Mouse (Mus musculus): ENCODE measurements around the gene Dhx29. TPM values are rescaled to one million over a fixed set of nuclear protein-coding genes. Genes with fewer than 3 reads are reported as not detected.

Dhx29 gene
- polyA plus RNA-seq, 1 experiment from 2014 or later, result 32.1 TPM

DNA sequence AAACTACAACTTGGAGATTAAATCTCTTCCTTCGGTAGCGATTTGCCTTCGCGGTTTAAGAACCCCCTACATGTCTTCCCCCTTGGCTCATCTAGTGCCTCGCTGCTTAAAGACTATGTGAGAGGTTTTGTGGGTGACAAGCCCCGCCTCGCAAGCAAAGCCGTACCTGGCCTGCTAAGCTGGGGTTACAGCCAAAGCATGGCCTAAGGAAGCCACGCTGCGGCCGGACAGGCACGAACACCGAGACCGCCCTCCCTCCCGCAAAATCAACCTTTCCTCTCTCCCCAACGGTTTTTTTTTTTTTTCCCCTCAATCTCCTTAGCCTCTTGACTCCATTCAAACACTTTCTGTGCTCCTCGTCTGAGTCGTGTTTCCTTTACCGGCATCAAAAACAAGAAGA is 458 bp upstream of the Dhx29 start:
- Histone ChIP-seq H3K9me3 (ENCODE audit: control insufficient read depth, low read length) (no peaks in the 10 kb centered on the region), H3K27me3 (ENCODE audit: control insufficient read depth, insufficient read depth, low read length) (no peaks in the 10 kb centered on the region), H3K36me3 (ENCODE audit: control insufficient read depth, insufficient read depth, low read length) (no peaks in the 10 kb centered on the region; the same call in 1 of the 2 replicates), H3K4me1 (ENCODE audit: control insufficient read depth, insufficient read depth, low read length) (peaks cover 16% of the 10 kb centered on the region), H3K27ac (ENCODE audit: low read depth, low read length) (peak overlapping the region; percentile 84), H3K4me3 (ENCODE audit: low read depth, low read length) (peak overlapping the region; percentile 79), H3K9ac (ENCODE audit: low read length) (peak overlapping the region; percentile 74), H3K4me2 (peak overlapping the region; percentile 60)
- under 1% methylated on average over 19 of the region's 19 CpGs for WGBS
- DNase-seq (ENCODE audit: low spot score, missing footprints) (no peak), ATAC-seq (ENCODE audit: low FRiP score) (peak; percentile 14; the same call in 1 of the 2 replicates)

DNA sequence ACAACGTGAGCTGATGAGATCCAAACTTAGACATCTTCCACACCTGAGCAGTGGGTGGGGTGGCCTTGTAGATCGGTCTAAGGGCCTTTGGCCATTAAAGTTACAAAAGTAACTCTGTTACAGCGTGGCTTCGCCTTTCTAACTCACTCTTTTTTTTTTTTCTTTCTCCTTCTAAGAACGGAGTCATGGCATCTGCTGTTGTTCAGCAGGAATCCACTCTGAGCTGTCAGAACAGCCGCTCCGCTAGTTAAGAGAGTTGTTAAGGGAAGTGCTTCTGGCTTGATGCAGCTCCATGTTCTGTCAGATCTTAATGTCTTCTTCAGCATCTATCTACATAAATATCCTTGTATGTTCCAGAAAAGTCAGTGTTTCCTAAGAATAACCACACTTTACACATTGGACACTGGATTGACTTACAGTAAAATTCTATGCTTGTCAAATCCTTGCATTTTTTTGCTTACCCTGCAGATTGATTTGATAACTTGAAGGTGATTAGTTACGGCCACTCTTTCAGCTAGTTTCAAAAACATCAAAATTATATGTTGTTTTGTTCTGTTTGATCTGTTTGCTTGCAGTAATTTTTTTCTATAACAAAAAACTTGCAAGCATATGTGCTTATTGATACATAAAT is 899 bp downstream of the Dhx29 start:
- no peak for DNase-seq (ENCODE audit: low spot score, missing footprints)
- Histone ChIP-seq H3K4me1 (ENCODE audit: control insufficient read depth, insufficient read depth, low read length) (peaks cover 16% of the 10 kb centered on the region), H3K9ac (ENCODE audit: low read length) (peak overlapping the region; percentile 74), H3K9me3 (ENCODE audit: control insufficient read depth, low read length) (no peaks in the 10 kb centered on the region), H3K27me3 (ENCODE audit: control insufficient read depth, insufficient read depth, low read length) (no peaks in the 10 kb centered on the region), H3K4me3 (ENCODE audit: low read depth, low read length) (peak overlapping the region; percentile 79), H3K36me3 (ENCODE audit: control insufficient read depth, insufficient read depth, low read length) (peaks cover 8% of the 10 kb centered on the region), H3K4me2 (peak overlapping the region; percentile 54), H3K27ac (ENCODE audit: low read depth, low read length) (peak overlapping the region; percentile 84; the same call in 1 of the 2 replicates)
- WGBS, result 8% methylated on average over 8 of the region's 8 CpGs
- ATAC-seq (ENCODE audit: low FRiP score), result no peak

GRCm38 (mm10) chr13:112938130-112938529 is 10.9 kb downstream of the Dhx29 start:
- Histone ChIP-seq H3K36me3 (ENCODE audit: control insufficient read depth, insufficient read depth, low read length) (peaks cover 4% of the 10 kb centered on the region), H3K4me3 (ENCODE audit: low read depth, low read length) (no peak overlapping the region), H3K27ac (ENCODE audit: low read depth, low read length) (no peak overlapping the region), H3K9ac (ENCODE audit: low read length) (no peak overlapping the region), H3K4me2 (no peak overlapping the region), H3K9me3 (ENCODE audit: control insufficient read depth, low read length) (no peaks in the 10 kb centered on the region), H3K4me1 (ENCODE audit: control insufficient read depth, insufficient read depth, low read length) (no peaks in the 10 kb centered on the region), H3K27me3 (ENCODE audit: control insufficient read depth, insufficient read depth, low read length) (no peaks in the 10 kb centered on the region)
- DNase-seq (ENCODE audit: low spot score, missing footprints) (no peak), ATAC-seq (ENCODE audit: low FRiP score) (no peak)
- 96% methylated on average over 8 of the region's 8 CpGs for WGBS

DNA sequence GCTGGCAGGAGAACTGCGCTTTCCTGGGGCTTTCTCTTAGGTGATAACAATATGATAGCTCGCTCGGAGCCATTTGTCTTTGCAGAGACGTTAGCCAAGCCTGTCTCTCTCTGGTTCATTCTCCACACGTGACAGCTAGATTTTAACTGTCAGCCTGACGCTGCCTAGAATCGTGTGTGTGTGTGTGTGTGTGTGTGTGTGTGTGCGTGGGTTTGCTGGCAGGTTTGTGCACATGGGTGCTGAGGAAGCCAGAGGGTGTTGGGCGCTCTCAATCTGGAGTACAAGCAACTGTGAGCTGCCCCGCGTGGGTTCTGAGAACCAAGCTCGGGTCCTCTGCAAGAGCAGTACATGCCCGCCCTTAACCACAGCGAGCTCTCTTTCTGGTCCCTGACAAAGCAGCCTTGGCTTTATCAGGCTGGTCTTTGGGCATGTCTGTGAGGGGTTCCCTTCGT is 14.7 kb downstream of the Dhx29 start:
- H3K27ac ChIP-seq (ENCODE audit: low read depth, low read length), result no peak overlapping the region
- H3K9ac ChIP-seq (ENCODE audit: low read length), result no peak overlapping the region
- WGBS, result 76% methylated on average over 15 of the region's 15 CpGs
- DNase-seq (ENCODE audit: low spot score, missing footprints), result no peak
- no peaks in the 10 kb centered on the region for H3K27me3 ChIP-seq (ENCODE audit: control insufficient read depth, insufficient read depth, low read length)
- no peaks in the 10 kb centered on the region; the same call in 1 of the 2 replicates for H3K36me3 ChIP-seq (ENCODE audit: control insufficient read depth, insufficient read depth, low read length)
- ATAC-seq (ENCODE audit: low FRiP score), result no peak
- no peak overlapping the region for H3K4me2 ChIP-seq
- H3K4me3 ChIP-seq (ENCODE audit: low read depth, low read length), result no peak overlapping the region
- H3K9me3 ChIP-seq (ENCODE audit: control insufficient read depth, low read length), result no peaks in the 10 kb centered on the region
- no peaks in the 10 kb centered on the region for H3K4me1 ChIP-seq (ENCODE audit: control insufficient read depth, insufficient read depth, low read length)

- DNase-seq (ENCODE audit: low spot score, missing footprints) (no peak), ATAC-seq (ENCODE audit: low FRiP score) (no peak)
- Histone ChIP-seq H3K4me3 (ENCODE audit: low read depth, low read length) (no peak overlapping the region), H3K4me2 (no peak overlapping the region), H3K9me3 (ENCODE audit: control insufficient read depth, low read length) (no peaks in the 10 kb centered on the region), H3K36me3 (ENCODE audit: control insufficient read depth, insufficient read depth, low read length) (peaks cover 8% of the 10 kb centered on the region), H3K27ac (ENCODE audit: low read depth, low read length) (no peak overlapping the region), H3K9ac (ENCODE audit: low read length) (no peak overlapping the region), H3K27me3 (ENCODE audit: control insufficient read depth, insufficient read depth, low read length) (no peaks in the 10 kb centered on the region), H3K4me1 (ENCODE audit: control insufficient read depth, insufficient read depth, low read length) (no peaks in the 10 kb centered on the region)
- WGBS, result 96% methylated on average over 9 of the region's 9 CpGs
These were observed 18.1 kb downstream of the Dhx29 start for GRCm38 (mm10) chr13:112945312-112945711.

- H3K36me3 ChIP-seq (ENCODE audit: control insufficient read depth, insufficient read depth, low read length), result peaks cover 12% of the 10 kb centered on the region
- no peak for ATAC-seq (ENCODE audit: low FRiP score)
These were observed 18.6 kb downstream of the Dhx29 start for GRCm38 (mm10) chr13:112945900-112946299.

GRCm38 (mm10) chr13:112954067-112954466 is 26.8 kb downstream of the Dhx29 start:
- Histone ChIP-seq H3K4me2 (no peak overlapping the region), H3K27ac (ENCODE audit: low read depth, low read length) (no peak overlapping the region), H3K9me3 (ENCODE audit: control insufficient read depth, low read length) (no peaks in the 10 kb centered on the region), H3K4me3 (ENCODE audit: low read depth, low read length) (no peak overlapping the region), H3K36me3 (ENCODE audit: control insufficient read depth, insufficient read depth, low read length) (peaks cover 15% of the 10 kb centered on the region), H3K9ac (ENCODE audit: low read length) (no peak overlapping the region), H3K4me1 (ENCODE audit: control insufficient read depth, insufficient read depth, low read length) (no peaks in the 10 kb centered on the region), H3K27me3 (ENCODE audit: control insufficient read depth, insufficient read depth, low read length) (no peaks in the 10 kb centered on the region)
- WGBS, result 91% methylated on average over 8 of the region's 8 CpGs
- DNase-seq (ENCODE audit: low spot score, missing footprints), result peak; percentile 51
- ATAC-seq (ENCODE audit: low FRiP score), result no peak

More at GRCm38 (mm10) chr13:112945900-112946299, 18.6 kb downstream of the Dhx29 start:
- H3K9ac ChIP-seq (ENCODE audit: low read length), result no peak overlapping the region
- H3K4me3 ChIP-seq (ENCODE audit: low read depth, low read length), result no peak overlapping the region
- no peaks in the 10 kb centered on the region for H3K9me3 ChIP-seq (ENCODE audit: control insufficient read depth, low read length)
- H3K27ac ChIP-seq (ENCODE audit: low read depth, low read length), result no peak overlapping the region
- WGBS, result 86% methylated on average over 6 of the region's 6 CpGs
- no peaks in the 10 kb centered on the region for H3K27me3 ChIP-seq (ENCODE audit: control insufficient read depth, insufficient read depth, low read length)
- H3K4me1 ChIP-seq (ENCODE audit: control insufficient read depth, insufficient read depth, low read length), result no peaks in the 10 kb centered on the region
- DNase-seq (ENCODE audit: low spot score, missing footprints), result peak; percentile 35
- H3K4me2 ChIP-seq, result no peak overlapping the region

GRCm38 (mm10) chr13:112963081-112963480 is 35.8 kb downstream of the Dhx29 start:
- Histone ChIP-seq H3K9me3 (ENCODE audit: control insufficient read depth, low read length) (no peaks in the 10 kb centered on the region), H3K27me3 (ENCODE audit: control insufficient read depth, insufficient read depth, low read length) (no peaks in the 10 kb centered on the region), H3K4me2 (no peak overlapping the region), H3K27ac (ENCODE audit: low read depth, low read length) (no peak overlapping the region), H3K9ac (ENCODE audit: low read length) (no peak overlapping the region), H3K4me3 (ENCODE audit: low read depth, low read length) (no peak overlapping the region), H3K4me1 (ENCODE audit: control insufficient read depth, insufficient read depth, low read length) (no peaks in the 10 kb centered on the region), H3K36me3 (ENCODE audit: control insufficient read depth, insufficient read depth, low read length) (peaks cover 8% of the 10 kb centered on the region; the same call in 1 of the 2 replicates)
- 89% methylated on average over 5 of the region's 5 CpGs for WGBS
- DNase-seq (ENCODE audit: low spot score, missing footprints) (no peak), ATAC-seq (ENCODE audit: low FRiP score) (no peak)

DNA sequence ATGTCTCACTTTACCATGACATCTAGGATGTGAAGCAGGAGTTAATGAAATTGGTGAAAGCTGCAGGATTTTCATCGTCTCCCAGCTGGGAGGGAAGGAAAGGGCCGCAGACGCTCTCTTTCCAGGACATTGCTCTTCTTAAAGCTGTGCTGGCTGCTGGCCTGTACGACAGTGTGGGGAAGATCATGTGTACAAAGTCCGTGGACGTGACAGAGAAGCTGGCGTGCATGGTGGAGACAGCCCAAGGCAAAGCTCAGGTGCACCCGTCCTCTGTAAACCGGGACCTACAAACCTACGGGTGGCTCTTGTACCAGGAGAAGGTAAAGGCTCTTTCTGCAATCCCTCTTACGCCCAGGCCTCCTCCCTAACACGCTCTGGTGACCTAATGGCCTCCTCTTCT is 37.2 kb downstream of the Dhx29 start:
- H3K36me3 ChIP-seq (ENCODE audit: control insufficient read depth, insufficient read depth, low read length), result peaks cover 8% of the 10 kb centered on the region; the same call in 1 of the 2 replicates

More for the DNA sequence above, 37.2 kb downstream of the Dhx29 start:
- ATAC-seq (ENCODE audit: low FRiP score) (no peak), DNase-seq (ENCODE audit: low spot score, missing footprints) (no peak)
- H3K4me2 ChIP-seq, result no peak overlapping the region
- no peaks in the 10 kb centered on the region for H3K27me3 ChIP-seq (ENCODE audit: control insufficient read depth, insufficient read depth, low read length)
- 91% methylated on average over 12 of the region's 12 CpGs for WGBS
- H3K9ac ChIP-seq (ENCODE audit: low read length), result no peak overlapping the region
- H3K4me1 ChIP-seq (ENCODE audit: control insufficient read depth, insufficient read depth, low read length), result no peaks in the 10 kb centered on the region
- H3K4me3 ChIP-seq (ENCODE audit: low read depth, low read length), result no peak overlapping the region
- H3K27ac ChIP-seq (ENCODE audit: low read depth, low read length), result no peak overlapping the region
- H3K9me3 ChIP-seq (ENCODE audit: control insufficient read depth, low read length), result no peaks in the 10 kb centered on the region

All from midbrain, embryonic 11.5 days (tissue).